Mouse (Mus musculus): ENCODE data around the gene Nup210l. TPM values are rescaled to one million over a fixed set of nuclear protein-coding genes. Genes with fewer than 3 reads are reported as not detected.

The Nup210l gene
- polyA plus RNA-seq, 1 experiment: not detected

- Histone ChIP-seq H3K4me1 (peaks cover 66% of the 10 kb centered on the region), H3K36me3 (replicated peaks; ENCODE audit: low read length) (peaks cover 90% of the 10 kb centered on the region), H3K4me3 (replicated peaks) (no peak overlapping the region), H3K27me3 (replicated peaks) (no peaks in the 10 kb centered on the region), H3K9me3 (no peaks in the 10 kb centered on the region)
- TF ChIP-seq FLI1 (IDR thresholded peaks at IDR 0.05; ENCODE audit: low read length) (no peak), GATA1 (IDR thresholded peaks at IDR 0.05; ENCODE audit: borderline replicate concordance, low read length) (no peak)
Measured at GRCm38 (mm10) chr3:90088617-90089016, 15.3 kb upstream of the Nup210l start.

DNA sequence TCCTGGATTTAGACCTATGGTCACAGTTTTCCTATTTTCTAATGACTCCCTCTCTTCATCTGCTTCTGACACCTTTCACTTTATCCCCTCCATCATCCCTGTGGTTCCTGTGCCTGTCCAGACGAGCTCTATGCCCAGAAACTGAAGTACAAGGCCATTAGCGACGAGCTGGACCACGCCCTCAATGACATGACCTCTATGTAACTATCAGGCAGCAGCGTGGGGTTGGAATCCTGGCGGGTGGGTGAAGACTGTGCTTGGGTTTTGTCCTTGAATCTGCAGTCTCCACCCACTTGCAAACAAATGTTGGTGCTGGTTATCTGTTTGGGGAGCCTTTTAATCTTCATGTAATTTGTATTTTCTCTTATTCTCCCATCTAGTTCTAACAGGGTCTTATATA, 13.0 kb upstream of the Nup210l start:
- no peaks in the 10 kb centered on the region for H3K27me3 ChIP-seq (replicated peaks)
- H3K4me1 ChIP-seq: peaks cover 57% of the 10 kb centered on the region
- no peaks in the 10 kb centered on the region for H3K9me3 ChIP-seq
- TF ChIP-seq FLI1 (IDR thresholded peaks at IDR 0.05; ENCODE audit: low read length): no peak
- TF ChIP-seq GATA1 (IDR thresholded peaks at IDR 0.05; ENCODE audit: borderline replicate concordance, low read length): no peak
- H3K4me3 ChIP-seq (replicated peaks): no peak overlapping the region
- H3K36me3 ChIP-seq (replicated peaks; ENCODE audit: low read length): peaks cover 99% of the 10 kb centered on the region

DNA sequence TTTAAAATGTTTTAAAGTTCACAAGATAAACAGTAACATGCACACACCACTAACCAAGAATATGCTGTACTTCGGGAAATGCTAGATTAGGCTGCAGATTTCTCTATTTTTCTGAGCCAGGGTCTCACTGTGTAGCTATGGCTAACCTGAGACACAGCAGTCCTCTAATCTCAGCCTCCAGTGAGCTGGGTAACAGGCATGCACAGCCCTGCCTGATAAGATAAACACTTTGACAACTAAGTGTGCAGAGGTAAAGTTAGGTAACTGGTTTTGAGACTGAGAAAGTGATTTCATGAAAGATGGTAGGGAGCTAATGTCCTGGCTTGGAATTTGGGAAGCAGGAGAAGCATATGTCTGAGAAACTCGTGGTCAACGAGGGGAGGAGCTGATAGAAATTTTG, 9.5 kb upstream of the Nup210l start:
- TF ChIP-seq GATA1 (IDR thresholded peaks at IDR 0.05; ENCODE audit: borderline replicate concordance, low read length) (no peak), FLI1 (IDR thresholded peaks at IDR 0.05; ENCODE audit: low read length) (no peak)

GRCm38 (mm10) chr3:90097928-90098327, 6.0 kb upstream of the Nup210l start:
- Histone ChIP-seq H3K27me3 (replicated peaks) (no peaks in the 10 kb centered on the region), H3K9me3 (no peaks in the 10 kb centered on the region), H3K4me1 (peaks cover 38% of the 10 kb centered on the region), H3K4me3 (replicated peaks) (no peak overlapping the region), H3K36me3 (replicated peaks; ENCODE audit: low read length) (peaks cover 82% of the 10 kb centered on the region)
- TF ChIP-seq GATA1 (IDR thresholded peaks at IDR 0.05; ENCODE audit: borderline replicate concordance, low read length): no peak

More for the DNA sequence above, 9.5 kb upstream of the Nup210l start:
- Histone ChIP-seq H3K27me3 (replicated peaks) (no peaks in the 10 kb centered on the region), H3K9me3 (no peaks in the 10 kb centered on the region), H3K36me3 (replicated peaks; ENCODE audit: low read length) (peaks cover 95% of the 10 kb centered on the region), H3K4me3 (replicated peaks) (no peak overlapping the region), H3K4me1 (peaks cover 47% of the 10 kb centered on the region)

GRCm38 (mm10) chr3:90101010-90101409, 2.9 kb upstream of the Nup210l start:
- H3K4me3 ChIP-seq (replicated peaks): no peak overlapping the region
- TF ChIP-seq GATA1 (IDR thresholded peaks at IDR 0.05; ENCODE audit: borderline replicate concordance, low read length) (no peak), FLI1 (IDR thresholded peaks at IDR 0.05; ENCODE audit: low read length) (no peak)
- H3K9me3 ChIP-seq: no peaks in the 10 kb centered on the region
- H3K36me3 ChIP-seq (replicated peaks; ENCODE audit: low read length): peaks cover 59% of the 10 kb centered on the region
- no peaks in the 10 kb centered on the region for H3K27me3 ChIP-seq (replicated peaks)
- peaks cover 17% of the 10 kb centered on the region for H3K4me1 ChIP-seq

- no peak for TF ChIP-seq FLI1 (IDR thresholded peaks at IDR 0.05; ENCODE audit: low read length)
- no peak for TF ChIP-seq GATA1 (IDR thresholded peaks at IDR 0.05; ENCODE audit: borderline replicate concordance, low read length)
- H3K9me3 ChIP-seq: no peaks in the 10 kb centered on the region
- H3K27me3 ChIP-seq (replicated peaks): no peaks in the 10 kb centered on the region
- H3K36me3 ChIP-seq (replicated peaks; ENCODE audit: low read length): peaks cover 53% of the 10 kb centered on the region
- peaks cover 18% of the 10 kb centered on the region for H3K4me1 ChIP-seq
- no peak overlapping the region for H3K4me3 ChIP-seq (replicated peaks)
Measured at GRCm38 (mm10) chr3:90101673-90102072, 2.3 kb upstream of the Nup210l start.

- no peak overlapping the region for H3K4me3 ChIP-seq (replicated peaks)
- no peaks in the 10 kb centered on the region for H3K9me3 ChIP-seq
- no peaks in the 10 kb centered on the region for H3K27me3 ChIP-seq (replicated peaks)
- peaks cover 50% of the 10 kb centered on the region for H3K36me3 ChIP-seq (replicated peaks; ENCODE audit: low read length)
- TF ChIP-seq FLI1 (IDR thresholded peaks at IDR 0.05; ENCODE audit: low read length) (no peak), GATA1 (IDR thresholded peaks at IDR 0.05; ENCODE audit: borderline replicate concordance, low read length) (no peak)
- peaks cover 22% of the 10 kb centered on the region for H3K4me1 ChIP-seq
Measured at GRCm38 (mm10) chr3:90102239-90102638, 1.7 kb upstream of the Nup210l start.

- Histone ChIP-seq H3K36me3 (replicated peaks; ENCODE audit: low read length) (peaks cover 41% of the 10 kb centered on the region), H3K4me3 (replicated peaks) (no peak overlapping the region), H3K9me3 (no peaks in the 10 kb centered on the region), H3K27me3 (replicated peaks) (no peaks in the 10 kb centered on the region), H3K4me1 (peaks cover 19% of the 10 kb centered on the region)
- TF ChIP-seq GATA1 (IDR thresholded peaks at IDR 0.05; ENCODE audit: borderline replicate concordance, low read length) (no peak), FLI1 (IDR thresholded peaks at IDR 0.05; ENCODE audit: low read length) (no peak)
Measured at GRCm38 (mm10) chr3:90103176-90103575, 756 bp upstream of the Nup210l start.

- no peak overlapping the region for H3K4me3 ChIP-seq (replicated peaks)
- TF ChIP-seq GATA1 (IDR thresholded peaks at IDR 0.05; ENCODE audit: borderline replicate concordance, low read length) (no peak), FLI1 (IDR thresholded peaks at IDR 0.05; ENCODE audit: low read length) (no peak)
- H3K4me1 ChIP-seq: peaks cover 15% of the 10 kb centered on the region
- H3K36me3 ChIP-seq (replicated peaks; ENCODE audit: low read length): no peaks in the 10 kb centered on the region
- H3K9me3 ChIP-seq: 0 out of 2 replicates have a peak, but pooled peaks cover 3% of the 10 kb centered on the region
- no peaks in the 10 kb centered on the region for H3K27me3 ChIP-seq (replicated peaks)
Measured at GRCm38 (mm10) chr3:90111706-90112105, 7.8 kb downstream of the Nup210l start.

GRCm38 (mm10) chr3:90114342-90114741, 10.4 kb downstream of the Nup210l start:
- Histone ChIP-seq H3K36me3 (replicated peaks; ENCODE audit: low read length) (no peaks in the 10 kb centered on the region), H3K27me3 (replicated peaks) (no peaks in the 10 kb centered on the region), H3K9me3 (0 out of 2 replicates have a peak, but pooled peaks cover 3% of the 10 kb centered on the region), H3K4me3 (replicated peaks) (no peak overlapping the region), H3K4me1 (peaks cover 10% of the 10 kb centered on the region)
- TF ChIP-seq FLI1 (IDR thresholded peaks at IDR 0.05; ENCODE audit: low read length) (no peak), GATA1 (IDR thresholded peaks at IDR 0.05; ENCODE audit: borderline replicate concordance, low read length) (no peak)

DNA sequence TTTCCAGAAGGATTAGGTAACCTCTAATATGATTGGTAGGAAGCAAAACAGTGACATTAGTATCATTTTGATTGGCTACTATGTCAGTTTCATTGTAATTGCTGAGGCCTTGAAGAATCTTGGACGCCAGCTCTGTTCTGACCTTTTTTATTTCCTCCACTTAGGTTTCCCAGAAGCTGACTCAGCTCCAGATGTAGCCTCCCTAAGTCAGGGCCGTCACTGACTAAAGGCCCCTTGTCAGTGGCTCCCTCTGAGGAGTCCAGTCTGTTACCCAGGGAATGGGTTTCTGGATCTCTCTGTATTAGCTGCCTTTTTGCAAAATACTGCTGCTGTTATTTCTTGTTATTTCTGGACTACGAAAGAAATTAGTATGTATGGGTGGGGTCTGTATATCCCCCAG, 11.6 kb downstream of the Nup210l start:
- no peaks in the 10 kb centered on the region for H3K27me3 ChIP-seq (replicated peaks)
- TF ChIP-seq GATA1 (IDR thresholded peaks at IDR 0.05; ENCODE audit: borderline replicate concordance, low read length) (no peak), FLI1 (IDR thresholded peaks at IDR 0.05; ENCODE audit: low read length) (no peak)
- 0 out of 2 replicates have a peak, but pooled peaks cover under 1% of the 10 kb centered on the region for H3K9me3 ChIP-seq
- no peak overlapping the region for H3K4me3 ChIP-seq (replicated peaks)
- H3K36me3 ChIP-seq (replicated peaks; ENCODE audit: low read length): no peaks in the 10 kb centered on the region
- peaks cover 10% of the 10 kb centered on the region for H3K4me1 ChIP-seq
